Mouse (Mus musculus): ENCODE measurements around the gene Vtcn1.

Gene Vtcn1

DNA sequence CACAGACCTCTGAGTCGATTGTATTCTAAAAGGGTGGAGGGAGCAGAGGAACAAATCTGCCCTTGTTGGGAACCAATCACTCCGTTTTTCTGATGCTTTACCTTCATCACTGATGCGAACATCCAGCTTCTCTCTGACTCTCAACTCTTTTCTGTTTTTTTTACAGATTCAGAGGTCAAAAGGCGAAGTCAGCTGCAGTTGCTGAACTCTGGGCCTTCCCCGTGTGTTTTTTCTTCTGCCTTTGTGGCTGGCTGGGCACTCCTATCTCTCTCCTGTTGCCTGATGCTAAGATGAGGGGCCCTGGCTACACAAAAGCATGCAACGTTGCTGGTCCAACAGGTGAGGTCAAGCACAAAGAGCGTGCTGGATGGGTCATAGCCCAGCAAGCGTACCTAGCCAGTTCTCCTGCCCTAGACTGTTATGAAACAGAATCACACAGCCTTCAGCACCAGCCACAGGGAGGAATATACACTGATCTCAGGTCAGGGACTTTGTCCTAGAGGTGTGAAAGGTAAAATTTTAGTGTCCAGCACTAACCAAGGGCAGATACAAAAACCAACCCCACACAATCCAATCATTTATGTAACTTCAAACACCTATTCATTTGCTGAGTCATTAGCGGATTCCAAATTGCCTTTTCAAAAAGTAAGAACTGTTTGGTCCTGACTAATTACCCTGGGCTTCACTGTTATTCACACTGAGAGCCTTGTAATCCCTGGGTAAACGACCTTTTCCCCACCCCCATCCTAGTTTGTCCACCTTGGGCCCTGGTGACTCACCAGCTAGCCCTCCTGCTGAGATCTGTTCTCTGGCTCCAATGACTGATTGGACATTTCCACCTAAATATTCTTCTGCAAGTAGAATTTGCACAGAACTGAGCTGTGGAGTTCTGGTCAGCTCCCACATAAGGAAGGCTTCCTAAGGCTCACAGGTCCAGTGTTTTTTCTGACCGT lies 67.4 kb downstream of the Vtcn1 start:
- Histone ChIP-seq H3K4me1 (replicated peaks; ENCODE audit: low read depth, low read length) (no peaks in the 10 kb centered on the region), H3K36me3 (ENCODE audit: insufficient read depth, low read length) (no peaks in the 10 kb centered on the region), H3K27me3 (ENCODE audit: insufficient read depth, low read length) (0 out of 2 replicates have a peak, but pooled peaks cover 3% of the 10 kb centered on the region), H3K9me3 (ENCODE audit: low read length) (no peaks in the 10 kb centered on the region), H3K4me3 (replicated peaks; ENCODE audit: low read length) (no peak overlapping the region)
- no peak for TF ChIP-seq CTCF (conservative IDR thresholded peaks at IDR 0.05; ENCODE audit: low read length)
- TF ChIP-seq POU5F1 (IDR thresholded peaks at IDR 0.05; ENCODE audit: borderline replicate concordance, low read length), result no peak
- no peak for TF ChIP-seq NANOG (IDR thresholded peaks at IDR 0.05; ENCODE audit: borderline replicate concordance, low read length)

DNA sequence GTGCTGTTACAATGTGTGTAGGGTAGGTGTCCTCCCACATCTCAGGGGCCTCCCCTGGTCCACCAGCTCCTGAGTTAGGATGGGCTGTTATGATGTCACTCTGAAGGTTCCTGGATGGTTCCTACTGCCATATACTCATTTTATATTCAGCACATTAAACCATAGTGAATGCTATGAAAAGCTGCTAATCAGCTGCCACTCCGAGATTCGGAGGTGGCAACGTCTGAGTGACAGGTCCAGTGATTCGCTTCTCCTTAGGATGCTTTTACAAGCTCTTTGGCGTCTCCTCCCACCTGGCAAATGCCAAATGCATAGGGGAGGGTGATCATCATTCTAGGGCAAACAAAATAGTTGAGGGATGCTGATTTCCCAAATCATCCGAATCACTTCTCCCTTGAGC lies 70.2 kb downstream of the Vtcn1 start:
- no peak for TF ChIP-seq POU5F1 (IDR thresholded peaks at IDR 0.05; ENCODE audit: borderline replicate concordance, low read length)
- TF ChIP-seq NANOG (IDR thresholded peaks at IDR 0.05; ENCODE audit: borderline replicate concordance, low read length), result no peak
- no peak for TF ChIP-seq CTCF (conservative IDR thresholded peaks at IDR 0.05; ENCODE audit: low read length)
- H3K4me1 ChIP-seq (replicated peaks; ENCODE audit: low read depth, low read length), result no peaks in the 10 kb centered on the region
- no peaks in the 10 kb centered on the region for H3K36me3 ChIP-seq (ENCODE audit: insufficient read depth, low read length)
- no peaks in the 10 kb centered on the region for H3K9me3 ChIP-seq (ENCODE audit: low read length)
- H3K27me3 ChIP-seq (ENCODE audit: insufficient read depth, low read length), result 0 out of 2 replicates have a peak, but pooled peaks cover 3% of the 10 kb centered on the region
- no peak overlapping the region for H3K4me3 ChIP-seq (replicated peaks; ENCODE audit: low read length)

DNA sequence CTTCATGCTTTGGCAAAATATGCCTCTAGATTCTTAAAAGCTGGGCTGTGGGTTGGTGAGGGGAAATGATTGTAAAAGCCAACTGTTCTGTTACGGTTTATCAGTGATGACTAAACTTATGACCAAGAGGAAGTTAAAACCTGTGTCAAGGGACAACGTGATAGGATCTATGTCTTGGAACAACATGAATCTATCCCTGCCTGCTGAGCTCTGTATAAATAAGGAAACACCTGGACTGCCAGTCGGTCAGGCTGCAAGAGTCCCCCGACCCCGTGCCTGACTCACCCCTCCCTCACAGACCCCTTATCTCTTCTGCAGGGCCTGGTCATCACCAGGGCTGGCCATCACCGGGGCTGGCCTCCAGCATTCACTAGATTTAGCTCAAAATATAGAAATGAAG lies 80.9 kb downstream of the Vtcn1 start:
- Histone ChIP-seq H3K4me3 (replicated peaks; ENCODE audit: low read length) (no peak overlapping the region), H3K9me3 (ENCODE audit: low read length) (no peaks in the 10 kb centered on the region), H3K4me1 (replicated peaks; ENCODE audit: low read depth, low read length) (no peaks in the 10 kb centered on the region), H3K27me3 (ENCODE audit: insufficient read depth, low read length) (no peaks in the 10 kb centered on the region), H3K36me3 (ENCODE audit: insufficient read depth, low read length) (no peaks in the 10 kb centered on the region)
- no peak for TF ChIP-seq CTCF (conservative IDR thresholded peaks at IDR 0.05; ENCODE audit: low read length)
- TF ChIP-seq NANOG (IDR thresholded peaks at IDR 0.05; ENCODE audit: borderline replicate concordance, low read length), result no peak
- no peak for TF ChIP-seq POU5F1 (IDR thresholded peaks at IDR 0.05; ENCODE audit: borderline replicate concordance, low read length)

DNA sequence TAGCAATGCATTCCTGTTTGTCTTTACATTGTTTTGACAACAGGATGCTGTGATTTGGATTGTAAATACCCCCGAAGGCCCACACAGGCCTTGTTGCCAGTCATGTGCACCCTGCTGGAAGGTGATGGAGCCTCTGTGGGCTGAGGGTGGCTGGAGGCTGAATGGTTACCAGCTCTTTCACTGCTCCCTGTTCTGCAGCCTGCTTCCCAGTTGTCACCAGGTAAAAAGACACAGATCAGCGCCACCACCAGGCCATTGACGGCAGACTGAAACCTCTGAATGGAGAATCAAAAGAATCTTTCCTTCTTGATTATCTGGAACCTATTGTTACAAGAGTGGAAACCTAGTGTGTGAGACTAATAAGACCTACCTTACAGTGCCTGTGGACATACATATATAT lies 81.7 kb downstream of the Vtcn1 start:
- Histone ChIP-seq H3K36me3 (ENCODE audit: insufficient read depth, low read length) (no peaks in the 10 kb centered on the region), H3K4me1 (replicated peaks; ENCODE audit: low read depth, low read length) (no peaks in the 10 kb centered on the region), H3K9me3 (ENCODE audit: low read length) (no peaks in the 10 kb centered on the region), H3K27me3 (ENCODE audit: insufficient read depth, low read length) (no peaks in the 10 kb centered on the region), H3K4me3 (replicated peaks; ENCODE audit: low read length) (no peak overlapping the region)
- no peak for TF ChIP-seq NANOG (IDR thresholded peaks at IDR 0.05; ENCODE audit: borderline replicate concordance, low read length)
- no peak for TF ChIP-seq POU5F1 (IDR thresholded peaks at IDR 0.05; ENCODE audit: borderline replicate concordance, low read length)
- peak; percentile 13; the same call in 1 of the 2 replicates for TF ChIP-seq CTCF (conservative IDR thresholded peaks at IDR 0.05; ENCODE audit: low read length)

DNA sequence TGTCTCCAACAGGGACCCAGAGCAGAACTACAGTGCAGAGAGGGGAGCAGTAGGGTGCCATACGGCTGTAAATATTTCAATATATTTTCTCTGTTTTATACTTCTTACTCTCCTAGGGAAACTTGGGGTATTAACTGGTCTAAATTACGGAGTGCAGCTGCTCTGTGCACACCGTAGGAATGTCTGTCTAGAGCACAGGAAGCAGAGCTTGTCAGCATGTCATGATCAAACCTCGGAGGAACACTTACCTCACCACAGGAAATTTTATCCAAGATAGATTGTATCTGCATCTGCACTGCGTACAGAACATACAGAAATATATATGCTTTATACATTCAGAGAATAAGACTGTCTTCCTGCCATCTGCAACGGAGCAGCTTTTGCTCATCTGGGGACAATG lies 83.3 kb downstream of the Vtcn1 start:
- TF ChIP-seq NANOG (IDR thresholded peaks at IDR 0.05; ENCODE audit: borderline replicate concordance, low read length), result no peak
- no peak for TF ChIP-seq POU5F1 (IDR thresholded peaks at IDR 0.05; ENCODE audit: borderline replicate concordance, low read length)
- TF ChIP-seq CTCF (conservative IDR thresholded peaks at IDR 0.05; ENCODE audit: low read length), result no peak
- Histone ChIP-seq H3K4me1 (replicated peaks; ENCODE audit: low read depth, low read length) (no peaks in the 10 kb centered on the region), H3K9me3 (ENCODE audit: low read length) (no peaks in the 10 kb centered on the region), H3K4me3 (replicated peaks; ENCODE audit: low read length) (no peak overlapping the region), H3K36me3 (ENCODE audit: insufficient read depth, low read length) (no peaks in the 10 kb centered on the region), H3K27me3 (ENCODE audit: insufficient read depth, low read length) (no peaks in the 10 kb centered on the region)

DNA sequence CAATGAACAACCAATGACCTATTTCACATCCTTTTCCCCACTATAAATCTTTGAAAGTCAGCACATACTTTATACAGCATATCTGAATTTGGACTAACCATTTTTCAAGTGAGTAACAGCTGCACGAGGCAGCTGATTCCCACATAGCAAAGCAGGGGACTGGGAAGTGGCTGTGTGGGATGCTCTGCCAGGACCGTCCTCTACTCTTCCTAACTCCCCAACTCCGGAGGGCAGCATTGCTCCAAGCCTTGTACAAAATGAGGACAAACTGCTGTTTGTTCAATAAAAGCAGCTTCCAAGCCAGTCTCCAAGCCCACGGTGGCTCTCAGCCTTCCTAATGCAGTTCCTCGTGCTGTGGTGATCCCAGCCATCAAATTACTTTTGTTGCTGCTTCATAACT lies 85.4 kb downstream of the Vtcn1 start:
- H3K4me3 ChIP-seq (replicated peaks; ENCODE audit: low read length), result no peak overlapping the region
- H3K27me3 ChIP-seq (ENCODE audit: insufficient read depth, low read length), result no peaks in the 10 kb centered on the region
- H3K4me1 ChIP-seq (replicated peaks; ENCODE audit: low read depth, low read length), result no peaks in the 10 kb centered on the region
- TF ChIP-seq NANOG (IDR thresholded peaks at IDR 0.05; ENCODE audit: borderline replicate concordance, low read length) (no peak), POU5F1 (IDR thresholded peaks at IDR 0.05; ENCODE audit: borderline replicate concordance, low read length) (no peak), CTCF (conservative IDR thresholded peaks at IDR 0.05; ENCODE audit: low read length) (no peak)
- H3K9me3 ChIP-seq (ENCODE audit: low read length), result no peaks in the 10 kb centered on the region
- H3K36me3 ChIP-seq (ENCODE audit: insufficient read depth, low read length), result no peaks in the 10 kb centered on the region

DNA sequence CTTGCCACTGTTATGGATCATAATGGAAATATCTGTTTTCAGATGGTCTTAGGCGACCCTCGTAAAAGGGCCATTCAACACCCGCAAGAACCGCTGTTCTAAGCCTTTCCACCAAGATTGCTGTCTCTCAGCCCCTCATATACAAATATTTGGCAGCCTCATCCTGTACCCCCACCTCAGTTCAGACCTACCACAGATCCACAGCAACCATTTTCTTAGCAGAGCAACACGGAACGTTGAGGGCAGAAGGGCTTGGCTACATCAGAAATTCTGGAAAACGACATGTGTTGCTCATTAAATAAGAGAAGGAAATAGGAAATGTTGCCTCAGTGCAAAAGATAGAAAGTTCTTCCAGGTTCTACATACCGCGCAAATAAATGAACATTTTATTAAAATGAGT lies 85.8 kb downstream of the Vtcn1 start:
- Histone ChIP-seq H3K4me1 (replicated peaks; ENCODE audit: low read depth, low read length) (no peaks in the 10 kb centered on the region), H3K36me3 (ENCODE audit: insufficient read depth, low read length) (no peaks in the 10 kb centered on the region), H3K9me3 (ENCODE audit: low read length) (no peaks in the 10 kb centered on the region), H3K27me3 (ENCODE audit: insufficient read depth, low read length) (no peaks in the 10 kb centered on the region), H3K4me3 (replicated peaks; ENCODE audit: low read length) (no peak overlapping the region)
- TF ChIP-seq NANOG (IDR thresholded peaks at IDR 0.05; ENCODE audit: borderline replicate concordance, low read length) (no peak), POU5F1 (IDR thresholded peaks at IDR 0.05; ENCODE audit: borderline replicate concordance, low read length) (no peak), CTCF (conservative IDR thresholded peaks at IDR 0.05; ENCODE audit: low read length) (no peak)

DNA sequence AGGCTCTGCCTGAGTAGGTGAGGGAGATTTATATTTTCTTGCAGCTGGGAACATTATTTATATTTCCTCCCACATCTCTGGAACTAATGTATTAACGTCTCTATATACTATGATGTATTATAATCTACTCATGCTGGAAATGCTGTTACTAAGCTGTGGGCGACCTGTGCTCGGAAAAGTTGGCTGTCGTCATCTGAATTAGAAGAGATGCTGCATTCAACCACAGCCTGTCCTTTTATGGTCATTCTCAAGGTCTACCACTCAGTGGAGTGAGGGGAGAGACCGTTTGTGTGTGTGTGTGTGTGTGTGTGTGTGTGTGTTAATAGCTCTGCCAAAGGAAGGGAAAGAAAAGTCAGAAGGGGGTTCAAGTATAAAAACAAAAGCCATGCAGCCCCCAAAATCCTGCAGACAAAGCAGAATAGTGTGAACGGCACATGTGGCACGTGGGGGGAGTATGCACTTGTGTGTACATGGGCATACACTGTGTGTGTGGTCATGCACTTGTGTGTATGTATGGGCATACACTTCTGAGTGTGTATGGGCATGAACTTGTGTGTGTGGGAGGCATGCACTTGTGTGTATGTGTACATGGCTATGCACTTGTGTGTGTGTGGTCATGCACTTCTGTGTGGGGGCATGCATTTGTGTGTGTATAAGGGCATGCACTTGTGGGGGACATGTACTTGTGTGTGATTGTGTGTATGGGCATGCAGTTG lies 86.4 kb downstream of the Vtcn1 start:
- H3K9me3 ChIP-seq (ENCODE audit: low read length), result no peaks in the 10 kb centered on the region
- no peaks in the 10 kb centered on the region for H3K27me3 ChIP-seq (ENCODE audit: insufficient read depth, low read length)
- H3K4me3 ChIP-seq (replicated peaks; ENCODE audit: low read length), result no peak overlapping the region
- no peaks in the 10 kb centered on the region for H3K36me3 ChIP-seq (ENCODE audit: insufficient read depth, low read length)
- no peaks in the 10 kb centered on the region for H3K4me1 ChIP-seq (replicated peaks; ENCODE audit: low read depth, low read length)
- TF ChIP-seq CTCF (conservative IDR thresholded peaks at IDR 0.05; ENCODE audit: low read length) (no peak), NANOG (IDR thresholded peaks at IDR 0.05; ENCODE audit: borderline replicate concordance, low read length) (no peak), POU5F1 (IDR thresholded peaks at IDR 0.05; ENCODE audit: borderline replicate concordance, low read length) (no peak)

Measured in E14TG2a.4 (cell line).